Mouse (Mus musculus) layer of hippocampus, postnatal 10 days (tissue): ENCODE data around the gene Gm6482. TPM values are rescaled to one million over a fixed set of nuclear protein-coding genes. Genes with fewer than 3 reads are reported as not detected.
"Not testable (repeated sequence)": the region's sequence is repeated elsewhere in the genome, so short reads cannot be mapped to it uniquely, and the experiment has no call there.

Experiments used
- DNase-seq, 2 experiments: peaks; one replicate each; pipeline ENCODE4 v3.0.0; 2021; ENCODE audit warnings: low spot score in 2 of 2
- long read RNA-seq: library from polyadenylated mRNA; stranded (forward); transcript quantifications from one replicate; pipeline ENCODE4 v2.0.0, GENCODE M21; 2023
- total RNA-seq, 2 experiments: library from RNA; stranded (reverse); gene quantifications; 2 replicates each; pipeline ENCODE4 v1.2.3; 2021

Gene Gm6482
- total RNA-seq, result not detected
- long read RNA-seq, result 0 reads

- DNase-seq, result not testable (repeated sequence)
Measured at GRCm38 (mm10) chr14:41408181-41408580, at the start of gene Gm6482. Gene Gm6482, minus strand, starts transcription at chr14:41408281.

GRCm38 (mm10) chr14:41453418-41453817 is 45.3 kb upstream of the Gm6482 start, which contains the start of gene Gm7954:
Gene Gm7954, minus strand, starts transcription at chr14:41453518.
- not testable (repeated sequence) for DNase-seq

GRCm38 (mm10) chr14:41425393-41426075 is 17.5 kb upstream of the Gm6482 start:
- peak in 1 of 2 experiments; percentile 19 for DNase-seq

GRCm38 (mm10) chr14:41424694-41425093 is 16.6 kb upstream of the Gm6482 start:
- DNase-seq, result not testable (repeated sequence)

- DNase-seq, result not testable (repeated sequence)
Measured at GRCm38 (mm10) chr14:41386279-41386678, 21.8 kb downstream of the Gm6482 start, which contains the start of gene Gm7945. Gene Gm7945, minus strand, starts transcription at chr14:41386379.

Other genes starting within 250 kb of the Gm6482 start
- not detected for gene Sftpd, start 223.1 kb downstream of the Gm6482 start, total RNA-seq
- gene Gm2832, start 129.5 kb downstream of the Gm6482 start, total RNA-seq, result not detected
- not detected for gene Gm5798, start 59.7 kb downstream of the Gm6482 start, total RNA-seq
- gene Gm7945, start 21.9 kb downstream of the Gm6482 start, total RNA-seq, result not detected
- not detected for gene Gm7954, start 45.2 kb upstream of the Gm6482 start, total RNA-seq
- gene Gm3486, start 81.2 kb upstream of the Gm6482 start, total RNA-seq, result not detected
- gene Gm7970, start 147.3 kb upstream of the Gm6482 start, total RNA-seq, result not detected
- gene 1700049E17Rik2, start 164.9 kb upstream of the Gm6482 start, total RNA-seq, result under 1 TPM in 1 of 2 experiments, not detected in 1; 0.33 TPM
- not detected for gene Gm3072, start 216.3 kb upstream of the Gm6482 start, total RNA-seq
- gene Gm3676, start 238.2 kb upstream of the Gm6482 start, total RNA-seq, result under 1 TPM in 1 of 2 experiments, not detected in 1; 0.94 TPM